Mouse (Mus musculus) brown adipose tissue, adult 24 weeks (tissue): ENCODE results near the gene Ttc41. TPM values are rescaled to one million over a fixed set of nuclear protein-coding genes. Genes with fewer than 3 reads are reported as not detected.

Experiments used
- H3K27ac ChIP-seq: fragments of 200-500 bp; replicated peaks from 2 replicates; pipeline ENCODE4 v1.5.1; 2012; ENCODE audit warnings: low read depth, mild to moderate bottlenecking, low read length
- H3K4me1 ChIP-seq: fragments of 200-500 bp; 2 replicates; pipeline ENCODE4 v1.6.1; 2012; ENCODE audit warnings: low read length, mixed read lengths; ENCODE audit not compliant: control insufficient read depth, insufficient read depth, insufficient read length
- H3K4me3 ChIP-seq: fragments of 200-500 bp; 2 replicates; pipeline ENCODE4 v1.5.1; 2012; ENCODE audit warnings: low read depth, mild to moderate bottlenecking, low read length, moderate library complexity; ENCODE audit not compliant: insufficient read depth
- polyA plus RNA-seq: library from polyadenylated mRNA; stranded (reverse); fragments of >200 nt; gene quantifications from 2 replicates; pipeline ENCODE4 v1.2.4, GENCODE M21; 2012; ENCODE audit not compliant: missing spikeins, insufficient read depth, insufficient read length

Gene Ttc41
- polyA plus RNA-seq, 1 experiment, result 1.3 TPM

- H3K4me1 ChIP-seq, result no peaks in the 10 kb centered on the region
- H3K27ac ChIP-seq, result no peak overlapping the region
- no peak overlapping the region for H3K4me3 ChIP-seq
Measured at GRCm38 (mm10) chr10:86785396-86785795, 79.8 kb downstream of the Ttc41 start.

GRCm38 (mm10) chr10:86786083-86786482 is 80.5 kb downstream of the Ttc41 start:
- Histone ChIP-seq H3K4me3 (no peak overlapping the region), H3K27ac (no peak overlapping the region), H3K4me1 (no peaks in the 10 kb centered on the region)

- no peaks in the 10 kb centered on the region for H3K4me1 ChIP-seq
- H3K27ac ChIP-seq, result no peak overlapping the region
- H3K4me3 ChIP-seq, result no peak overlapping the region
Measured at GRCm38 (mm10) chr10:86788193-86788592, 82.6 kb downstream of the Ttc41 start.

GRCm38 (mm10) chr10:86789146-86789672 is 83.6 kb downstream of the Ttc41 start:
- no peak overlapping the region for H3K27ac ChIP-seq
- H3K4me3 ChIP-seq, result no peak overlapping the region
- H3K4me1 ChIP-seq, result no peaks in the 10 kb centered on the region

- Histone ChIP-seq H3K4me3 (no peak overlapping the region), H3K4me1 (no peaks in the 10 kb centered on the region), H3K27ac (no peak overlapping the region)
Measured at GRCm38 (mm10) chr10:86791507-86792184, 86.0 kb downstream of the Ttc41 start.

GRCm38 (mm10) chr10:86793509-86793951 is 87.9 kb downstream of the Ttc41 start:
- Histone ChIP-seq H3K27ac (no peak overlapping the region), H3K4me3 (no peak overlapping the region), H3K4me1 (no peaks in the 10 kb centered on the region)

GRCm38 (mm10) chr10:86794196-86794595 is 88.6 kb downstream of the Ttc41 start:
- H3K27ac ChIP-seq, result no peak overlapping the region
- no peak overlapping the region for H3K4me3 ChIP-seq
- no peaks in the 10 kb centered on the region for H3K4me1 ChIP-seq

- no peak overlapping the region for H3K4me3 ChIP-seq
- no peak overlapping the region for H3K27ac ChIP-seq
- H3K4me1 ChIP-seq, result no peaks in the 10 kb centered on the region
Measured at GRCm38 (mm10) chr10:86794794-86795535, 89.4 kb downstream of the Ttc41 start.

- Histone ChIP-seq H3K4me1 (no peaks in the 10 kb centered on the region), H3K4me3 (no peak overlapping the region), H3K27ac (no peak overlapping the region)
Measured at GRCm38 (mm10) chr10:86796073-86796741, 90.6 kb downstream of the Ttc41 start.

GRCm38 (mm10) chr10:86807362-86807761 is 101.8 kb downstream of the Ttc41 start:
- peaks cover 5% of the 10 kb centered on the region; the same call in 1 of the 2 replicates for H3K4me1 ChIP-seq
- no peak overlapping the region for H3K4me3 ChIP-seq
- H3K27ac ChIP-seq, result no peak overlapping the region

GRCm38 (mm10) chr10:86808013-86808758 is 102.6 kb downstream of the Ttc41 start:
- H3K4me3 ChIP-seq, result no peak overlapping the region
- no peak overlapping the region for H3K27ac ChIP-seq
- peaks cover 5% of the 10 kb centered on the region; the same call in 1 of the 2 replicates for H3K4me1 ChIP-seq

- Histone ChIP-seq H3K4me3 (no peak overlapping the region), H3K27ac (no peak overlapping the region), H3K4me1 (peaks cover 5% of the 10 kb centered on the region; the same call in 1 of the 2 replicates)
Measured at GRCm38 (mm10) chr10:86810000-86810399, 104.4 kb downstream of the Ttc41 start.

GRCm38 (mm10) chr10:86810612-86811011 is 105.0 kb downstream of the Ttc41 start:
- no peak overlapping the region for H3K4me3 ChIP-seq
- H3K27ac ChIP-seq, result no peak overlapping the region
- peaks cover 5% of the 10 kb centered on the region; the same call in 1 of the 2 replicates for H3K4me1 ChIP-seq

GRCm38 (mm10) chr10:86814292-86815131 is 108.9 kb downstream of the Ttc41 start:
- Histone ChIP-seq H3K27ac (no peak overlapping the region), H3K4me1 (peaks cover 5% of the 10 kb centered on the region; the same call in 1 of the 2 replicates), H3K4me3 (no peak overlapping the region)
